Mouse (Mus musculus): ENCODE data around the gene Gm20388.

The Gm20388 gene

GRCm38 (mm10) chr8:120162404-120162752 is 251.7 kb downstream of the Gm20388 start:
- no peak for DNase-seq (ENCODE audit: low spot score in 2 of 2)

DNA sequence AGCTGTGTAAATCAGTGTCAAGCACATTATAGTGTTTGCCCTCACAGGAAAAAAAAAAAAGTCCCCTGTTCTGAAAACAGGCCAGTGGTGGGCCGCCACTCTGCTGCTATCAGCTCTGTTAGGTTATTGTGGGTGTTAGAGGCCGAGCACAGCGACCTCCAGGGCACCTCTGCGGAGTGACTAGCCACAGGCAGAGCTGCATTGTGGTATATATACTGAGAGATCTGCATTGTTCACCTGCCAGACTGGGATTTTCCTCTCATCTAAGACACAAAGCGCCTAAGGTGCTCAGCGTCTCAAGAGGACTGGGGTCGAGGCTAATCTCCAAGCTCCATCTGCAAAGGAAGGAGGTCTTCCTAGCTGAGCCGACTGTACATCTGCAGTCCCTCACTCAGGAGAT is 252.7 kb downstream of the Gm20388 start:
- no peak for DNase-seq (ENCODE audit: low spot score in 2 of 2)

DNA sequence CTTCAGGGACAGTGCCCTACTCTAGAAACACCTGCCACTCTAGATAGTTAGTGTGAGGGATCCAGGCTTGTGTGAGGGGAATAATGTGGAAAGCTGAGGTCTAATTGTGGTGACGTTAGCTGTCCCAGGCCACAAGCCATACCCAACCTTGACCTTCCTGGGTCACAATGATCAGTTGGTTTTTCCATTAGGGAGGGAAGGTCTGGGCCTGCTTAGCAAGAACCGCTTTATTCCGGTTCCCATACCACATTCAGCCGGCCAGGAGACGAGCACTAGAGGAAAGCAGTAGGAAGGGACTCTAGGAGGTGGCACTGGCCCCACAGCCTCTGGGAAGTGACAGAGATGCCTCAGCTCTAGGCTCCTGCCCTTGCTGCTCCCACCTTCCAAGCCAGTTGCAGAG is 253.4 kb downstream of the Gm20388 start:
- no peak for DNase-seq (ENCODE audit: low spot score in 2 of 2)

GRCm38 (mm10) chr8:120167136-120167535 is 256.5 kb downstream of the Gm20388 start:
- DNase-seq (ENCODE audit: low spot score in 2 of 2) = no peak

DNA sequence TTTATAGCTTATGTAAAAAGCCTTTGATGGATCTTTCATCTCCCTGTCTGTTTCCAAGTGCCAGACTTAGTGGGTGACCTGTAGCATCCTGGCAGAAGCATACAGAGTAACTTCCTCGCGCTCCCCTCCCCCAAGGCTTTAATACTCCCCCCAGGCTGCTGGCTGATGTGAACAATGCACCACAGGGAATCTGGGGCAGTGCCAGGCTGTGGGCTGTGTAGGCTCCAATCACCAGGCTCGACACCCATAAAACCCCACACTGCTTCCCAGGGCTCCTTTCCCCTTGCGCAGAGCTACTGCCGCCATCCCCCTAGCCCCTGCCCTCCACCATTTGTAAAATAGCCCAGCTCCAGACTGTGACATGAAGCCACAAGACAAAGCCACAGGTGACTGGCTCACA is 257.2 kb downstream of the Gm20388 start:
- no peak for DNase-seq (ENCODE audit: low spot score in 2 of 2)

- no peak for DNase-seq (ENCODE audit: low spot score in 2 of 2)
Measured at GRCm38 (mm10) chr8:120169119-120169518, 258.5 kb downstream of the Gm20388 start.

GRCm38 (mm10) chr8:120173195-120173594 is 262.6 kb downstream of the Gm20388 start:
- no peak for DNase-seq (ENCODE audit: low spot score in 2 of 2)

- no peak for DNase-seq (ENCODE audit: low spot score in 2 of 2)
Measured at GRCm38 (mm10) chr8:120174606-120175005, 264.0 kb downstream of the Gm20388 start.

- no peak for DNase-seq (ENCODE audit: low spot score in 2 of 2)
Measured at GRCm38 (mm10) chr8:120176605-120177004, 266.0 kb downstream of the Gm20388 start.

- peak; percentile 42 to 53 for DNase-seq (ENCODE audit: low spot score in 2 of 2)
Measured at GRCm38 (mm10) chr8:120177318-120178123, 266.9 kb downstream of the Gm20388 start, which contains the start of gene Fam92b. Gene Fam92b (minus strand): TSS chr8:120177466.

DNA sequence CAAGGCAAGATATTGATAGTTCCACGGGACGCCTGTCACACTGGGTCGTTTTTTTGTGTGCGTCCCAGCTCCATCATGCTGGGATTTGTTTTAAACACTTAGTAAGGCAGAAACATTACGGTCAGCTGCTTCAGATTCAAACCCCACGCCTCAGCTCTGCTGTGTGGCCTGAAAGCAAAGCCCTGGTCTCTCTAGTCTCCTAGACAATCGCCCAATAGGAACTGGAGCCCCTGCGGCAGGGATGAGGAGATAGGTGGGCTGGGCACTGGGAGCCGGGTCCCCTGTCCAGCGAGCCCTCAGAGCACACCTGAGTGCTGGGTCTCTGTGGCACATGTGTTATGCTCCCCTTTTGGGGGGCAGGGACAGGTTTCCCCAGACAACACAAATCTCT is 267.5 kb downstream of the Gm20388 start:
- no peak for DNase-seq (ENCODE audit: low spot score in 2 of 2)

GRCm38 (mm10) chr8:120179027-120179431 is 268.4 kb downstream of the Gm20388 start:
- peak; percentile 80 to 93 for DNase-seq (ENCODE audit: low spot score in 2 of 2)

- DNase-seq (ENCODE audit: low spot score in 2 of 2) = no peak
Measured at GRCm38 (mm10) chr8:120180445-120180970, 269.9 kb downstream of the Gm20388 start.

DNA sequence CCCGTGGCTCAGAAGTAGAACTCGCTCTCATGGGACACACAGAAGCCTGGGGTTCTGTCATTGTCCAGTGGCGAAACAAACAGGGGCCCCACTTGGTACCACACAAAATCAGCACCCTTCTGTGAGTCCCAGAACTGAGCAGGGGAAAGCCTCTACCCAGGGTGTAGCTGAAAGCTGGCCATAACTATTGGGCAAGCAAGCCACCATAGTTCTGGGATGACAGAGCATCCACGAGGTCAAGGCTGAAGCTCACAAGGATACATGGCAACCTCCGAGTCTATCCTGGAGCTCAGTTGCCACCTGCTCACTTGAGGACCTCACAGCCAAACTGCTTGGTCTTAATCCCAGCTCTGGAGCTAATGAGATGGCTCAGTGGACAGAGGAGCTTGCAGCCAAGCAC is 270.6 kb downstream of the Gm20388 start:
- no peak for DNase-seq (ENCODE audit: low spot score in 2 of 2)

GRCm38 (mm10) chr8:120181861-120182414 is 271.3 kb downstream of the Gm20388 start:
- no peak for DNase-seq (ENCODE audit: low spot score in 2 of 2)

- DNase-seq (ENCODE audit: low spot score in 2 of 2) = no peak
Measured at GRCm38 (mm10) chr8:120184366-120184765, 273.7 kb downstream of the Gm20388 start.

- no peak for DNase-seq (ENCODE audit: low spot score in 2 of 2)
Measured at GRCm38 (mm10) chr8:120184850-120185792, 274.5 kb downstream of the Gm20388 start.

DNA sequence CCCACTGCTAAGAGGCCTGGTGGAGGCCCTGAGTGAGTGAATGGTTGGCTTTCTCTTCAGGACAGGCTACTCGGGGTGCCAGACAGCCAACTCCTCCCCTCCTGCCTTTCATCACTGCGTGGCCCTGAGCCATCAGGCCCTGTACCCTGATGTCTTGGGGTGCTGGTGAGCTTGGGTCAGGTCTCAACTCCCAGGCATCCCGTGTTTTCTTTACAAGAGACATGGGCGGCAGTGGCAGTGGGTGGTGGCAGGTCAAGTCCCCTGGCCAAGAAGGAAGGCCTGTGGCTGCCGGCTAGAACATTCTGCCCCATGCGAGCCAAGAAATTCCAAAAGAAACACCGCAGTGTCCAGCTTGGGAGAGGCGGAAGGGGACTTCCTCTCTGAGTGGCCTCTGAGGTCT is 275.8 kb downstream of the Gm20388 start:
- no peak for DNase-seq (ENCODE audit: low spot score in 2 of 2)

GRCm38 (mm10) chr8:120188510-120188909 is 277.9 kb downstream of the Gm20388 start:
- no peak for DNase-seq (ENCODE audit: low spot score in 2 of 2)

- no peak for DNase-seq (ENCODE audit: low spot score in 2 of 2)
Measured at GRCm38 (mm10) chr8:120189440-120189839, 278.8 kb downstream of the Gm20388 start.

GRCm38 (mm10) chr8:120190107-120190809 is 279.6 kb downstream of the Gm20388 start:
- no peak for DNase-seq (ENCODE audit: low spot score in 2 of 2)
